Mouse (Mus musculus) brain, embryonic 14.5 days (tissue): ENCODE measurements at regions not wholly inside any gene's neighbourhood (a gene's known extent, or its start where the extent isn't known, plus 50 kb on each side); places are given as distances from the start of the nearest gene placed in this dataset.

Source experiments
- DNase-seq: peaks from one replicate; pipeline ENCODE4 v3.0.0-alpha.2; 2011; ENCODE audit warnings: low read depth
- CTCF ChIP-seq: fragments of 200-500 bp; IDR thresholded peaks from 2 replicates; pipeline ENCODE4 v1.5.1; 2012; ENCODE audit warnings: inconsistent platforms, mild to moderate bottlenecking, moderate library complexity, borderline replicate concordance; ENCODE audit not compliant: insufficient read depth, insufficient read length; ENCODE audit errors: extremely low read depth
- POLR2A ChIP-seq: fragments of 200-500 bp; IDR thresholded peaks from 2 replicates; pipeline ENCODE4 v1.6.1; 2012; ENCODE audit warnings: mild to moderate bottlenecking, inconsistent platforms, borderline replicate concordance; ENCODE audit not compliant: poor library complexity, insufficient read depth, insufficient read length, severe bottlenecking; ENCODE audit errors: extremely low read depth

DNA sequence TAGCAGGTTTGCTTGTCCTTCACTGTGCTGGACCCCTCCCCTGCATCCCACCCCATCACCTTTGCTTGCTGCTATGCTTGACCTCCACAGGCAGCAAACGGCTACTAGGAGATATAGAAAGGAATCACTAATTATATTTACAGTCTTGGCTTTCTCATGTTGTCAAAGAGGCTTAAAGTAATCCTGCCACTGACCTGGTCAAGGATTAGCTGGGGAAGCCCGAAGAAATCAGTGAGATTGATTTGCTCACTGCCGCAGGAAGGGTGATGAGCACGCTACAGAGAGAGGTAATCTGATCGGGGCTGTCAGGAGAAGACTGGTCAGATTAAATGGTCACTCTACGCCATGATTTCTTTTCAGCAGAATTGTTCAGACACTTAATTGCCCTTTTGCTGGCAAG is 157.4 kb upstream of the Wdfy3 start:
- no peak for TF ChIP-seq POLR2A
- TF ChIP-seq CTCF, result no peak
- DNase-seq, result peak; percentile 27

DNA sequence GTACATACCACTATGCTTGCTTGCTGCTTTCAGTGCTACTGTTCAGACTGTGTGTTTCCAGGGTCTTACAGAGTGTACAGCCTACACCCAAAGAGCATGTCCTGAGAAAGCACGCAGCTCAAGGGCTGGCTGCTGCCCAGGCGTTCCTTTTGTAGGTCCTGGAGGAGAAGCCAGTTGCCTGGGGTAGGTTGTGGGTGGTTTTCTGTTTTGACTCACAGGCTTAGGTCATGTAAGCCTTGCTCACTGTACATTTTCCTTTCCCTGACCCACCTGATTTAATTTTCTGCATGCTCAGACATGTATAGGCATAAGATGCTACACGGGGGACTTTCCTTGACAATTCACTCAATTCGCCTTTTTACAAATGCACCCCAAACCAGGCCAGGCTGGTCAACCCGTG is 172.9 kb upstream of the Wdfy3 start:
- no peak for DNase-seq
- TF ChIP-seq CTCF (no peak), POLR2A (no peak)

GRCm38 (mm10) chr5:102244706-102245105 is 175.0 kb upstream of the Wdfy3 start:
- TF ChIP-seq CTCF (no peak), POLR2A (no peak)
- peak; percentile 59 for DNase-seq

- peak; percentile 76 for DNase-seq
- TF ChIP-seq POLR2A, result no peak
- no peak for TF ChIP-seq CTCF
Observed at GRCm38 (mm10) chr5:102248747-102249146, 179.0 kb upstream of the Wdfy3 start.

- DNase-seq, result no peak
- no peak for TF ChIP-seq POLR2A
- no peak for TF ChIP-seq CTCF
Observed at GRCm38 (mm10) chr5:102251076-102251475, 181.4 kb upstream of the Wdfy3 start.

DNA sequence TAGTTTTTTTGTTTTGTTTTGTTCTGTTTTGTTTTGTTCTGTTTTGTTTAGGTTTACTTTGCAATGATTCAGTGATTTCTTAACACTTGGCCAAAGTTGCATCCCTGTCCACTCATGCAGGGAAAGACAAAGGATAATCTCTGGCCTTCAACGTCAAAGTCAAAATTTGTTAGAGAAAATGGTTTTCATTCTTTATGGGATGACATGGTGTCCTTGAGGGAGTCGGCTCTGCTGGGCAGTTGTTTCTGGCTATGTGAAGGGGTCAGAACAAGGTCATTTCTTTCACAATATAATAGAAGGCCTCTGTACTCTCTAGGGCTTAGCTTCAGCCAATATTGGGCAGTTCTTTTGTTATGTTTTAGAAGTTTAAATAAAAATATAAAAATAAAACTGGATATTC is 184.1 kb upstream of the Wdfy3 start:
- TF ChIP-seq POLR2A (no peak), CTCF (no peak)

DNA sequence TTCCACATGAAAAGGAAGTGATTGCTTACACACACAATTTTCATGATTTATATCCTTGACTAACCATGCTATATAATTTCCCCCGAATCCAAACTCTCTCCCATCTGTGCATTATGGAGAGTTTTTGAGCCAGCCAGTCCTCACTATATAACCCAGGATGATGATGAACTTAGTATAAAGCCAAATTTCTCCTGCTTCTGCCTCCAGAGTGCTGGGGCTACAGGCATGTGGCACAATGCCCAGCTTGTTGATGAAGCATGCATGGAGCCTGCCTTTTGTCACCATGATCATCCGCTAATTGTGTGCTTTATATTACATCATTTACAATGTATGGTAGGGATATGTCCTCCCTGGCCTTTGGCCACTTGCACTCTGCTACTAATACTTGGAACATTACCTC is 187.4 kb upstream of the Wdfy3 start:
- peak; percentile 35 for DNase-seq
- TF ChIP-seq POLR2A (no peak), CTCF (no peak)

More for the DNA sequence above, 184.1 kb upstream of the Wdfy3 start:
- no peak for DNase-seq

- DNase-seq, result no peak
- TF ChIP-seq CTCF (no peak), POLR2A (no peak)
Observed at GRCm38 (mm10) chr5:102261621-102262020, 191.9 kb upstream of the Wdfy3 start.

- no peak for DNase-seq
Observed at GRCm38 (mm10) chr5:102266451-102266850, 196.7 kb upstream of the Wdfy3 start.

GRCm38 (mm10) chr5:102267150-102267549 is 197.4 kb upstream of the Wdfy3 start:
- TF ChIP-seq POLR2A (no peak), CTCF (no peak)
- no peak for DNase-seq

More at GRCm38 (mm10) chr5:102266451-102266850, 196.7 kb upstream of the Wdfy3 start:
- TF ChIP-seq POLR2A (no peak), CTCF (no peak)

GRCm38 (mm10) chr5:102269204-102269603 is 199.5 kb upstream of the Wdfy3 start:
- TF ChIP-seq POLR2A (no peak), CTCF (no peak)
- no peak for DNase-seq

DNA sequence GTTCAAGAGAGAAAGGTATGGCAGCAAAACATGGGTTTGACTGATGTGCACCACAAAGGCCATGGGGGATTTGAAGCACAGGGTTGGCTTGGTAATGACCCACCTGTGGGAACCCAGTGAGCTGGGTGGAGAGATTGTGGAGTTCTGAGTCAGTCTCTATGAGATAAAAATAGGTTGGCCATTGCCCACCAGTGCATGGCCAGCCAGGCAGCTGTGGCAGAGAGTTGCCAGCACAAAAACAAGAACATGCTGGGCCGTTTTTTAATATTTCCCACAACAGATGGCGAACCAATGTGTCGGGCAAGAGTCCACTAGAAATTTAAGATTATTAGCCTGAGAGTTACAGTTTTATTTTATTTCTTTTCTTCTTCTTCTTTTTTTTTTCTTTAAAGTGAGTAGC is 205.6 kb upstream of the Arhgap24 start:
- TF ChIP-seq CTCF (no peak), POLR2A (no peak)
- no peak for DNase-seq
